Mouse (Mus musculus): ENCODE measurements around the gene Nfkbib. TPM values are rescaled to one million over a fixed set of nuclear protein-coding genes. Genes with fewer than 3 reads are reported as not detected.

Gene Nfkbib
- total and polyA plus RNA-seq, 3 experiments: 30.5 to 101 (median 59.3) TPM

- TF ChIP-seq CTCF (conservative IDR thresholded peaks at IDR 0.05 in 1 of 2, IDR thresholded peaks at IDR 0.05 in 1 of 2; ENCODE audit: low read depth in 2 of 2, low read length in 2 of 2) (peak in 1 of 2 experiments; percentile 87; a peak in 2 of 4 replicates), MXI1 (IDR thresholded peaks at IDR 0.05; ENCODE audit: low read depth, low read length) (peak; percentile 17), RAD21 (IDR thresholded peaks at IDR 0.05; ENCODE audit: low read depth, low read length) (peak; percentile 23), POLR2AphosphoS2 (IDR thresholded peaks at IDR 0.05; ENCODE audit: low read depth, low read length) (peak; percentile 78; the same call in 1 of the 2 replicates), USF2 (conservative IDR thresholded peaks at IDR 0.05; ENCODE audit: low read depth, low read length) (no peak), ZNF384 (IDR thresholded peaks at IDR 0.05; ENCODE audit: low read depth, low read length) (no peak), SIN3A (IDR thresholded peaks at IDR 0.05; ENCODE audit: low read length) (no peak; the same call in none of the 2 replicates), ZC3H11A (IDR thresholded peaks at IDR 0.05; ENCODE audit: low read depth, low read length) (no peak)
Observed at GRCm38 (mm10) chr7:28741709-28742438, 25.4 kb downstream of the Nfkbib start, which contains the start of the genes Mrps12 and Sars2 (continued).

DNA sequence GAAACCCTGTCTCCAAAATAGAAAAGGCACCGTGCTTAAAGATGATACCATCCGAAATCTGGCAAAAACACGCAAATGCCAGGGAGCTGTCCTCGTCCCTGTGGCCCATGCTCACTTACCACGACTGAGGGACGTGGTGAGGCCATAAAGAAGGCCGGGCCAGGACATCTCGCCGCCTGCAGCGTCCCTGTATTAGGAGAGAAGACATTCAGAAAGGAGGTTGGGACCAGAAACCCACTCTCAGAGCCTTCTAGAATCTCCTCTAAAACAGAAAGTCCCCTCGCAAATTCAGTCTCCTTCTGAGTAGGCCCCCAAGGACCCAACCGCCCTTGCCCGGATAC is 26.0 kb downstream of the Nfkbib start:
- H3K36me3 ChIP-seq (replicated peaks in 1 of 2; ENCODE audit: control insufficient read depth in 1 of 2, insufficient read depth in 1 of 2, low read length in 1 of 2): peaks cover 23 to 55% of the 10 kb centered on the region in 2 experiments
- peak overlapping the region; percentile 84 to 97 (median 86) for H3K4me3 ChIP-seq (replicated peaks in 1 of 3; ENCODE audit: low read depth in 2 of 3, low read length in 2 of 3, poor library complexity in 1 of 3)
- peak overlapping the region; percentile 95 for H3K9ac ChIP-seq (ENCODE audit: insufficient read depth, low read depth)
- 0 out of 2 replicates have a peak overlapping the region, but pooled peaks have one; percentile 26 for H3K27ac ChIP-seq (ENCODE audit: insufficient read depth, low read depth)
- no peaks in the 10 kb centered on the region; the same call in none of the 2 replicates for H3K79me2 ChIP-seq (replicated peaks; ENCODE audit: control insufficient read depth, extremely low read depth, insufficient read depth, poor library complexity, severe bottlenecking)
- peaks cover 2% of the 10 kb centered on the region for H3K9me3 ChIP-seq (replicated peaks; ENCODE audit: low read length)
- in situ Hi-C loops (cut with MboI; ENCODE audit: low pct_ligation_motif_present, low pct_unique_long_range_greater_than_20kb, low sequenced_read_pairs): no loop called here
- H3K27me3 ChIP-seq (replicated peaks): no peaks in the 10 kb centered on the region
- peak overlapping the region; percentile 53 for H3K4me2 ChIP-seq (ENCODE audit: insufficient read depth, low read depth, poor library complexity, severe bottlenecking)
- no peak for DNase-seq (ENCODE audit: extremely low read depth)
- dilution Hi-C loops (cut with MboI; ENCODE audit: extremely low pct_ligation_motif_present, extremely low pct_unique_long_range_greater_than_20kb, low sequenced_read_pairs): no loop called here
- TF ChIP-seq ZMIZ1 (IDR thresholded peaks at IDR 0.05; ENCODE audit: low read depth, low read length): no peak
- TF ChIP-seq ELF1 (IDR thresholded peaks at IDR 0.05; ENCODE audit: low read depth, low read length): no peak
- TF ChIP-seq CTCF (conservative IDR thresholded peaks at IDR 0.05 in 1 of 2, IDR thresholded peaks at IDR 0.05 in 1 of 2; ENCODE audit: low read depth in 2 of 2, low read length in 2 of 2): no peak
- TF ChIP-seq ZC3H11A (IDR thresholded peaks at IDR 0.05; ENCODE audit: low read depth, low read length): no peak
- no peak for TF ChIP-seq ZNF384 (IDR thresholded peaks at IDR 0.05; ENCODE audit: low read depth, low read length)
- peak; percentile 57; the same call in 1 of the 2 replicates for TF ChIP-seq MXI1 (IDR thresholded peaks at IDR 0.05; ENCODE audit: low read depth, low read length)
- TF ChIP-seq SIN3A (IDR thresholded peaks at IDR 0.05; ENCODE audit: low read length): peak; percentile 77; the same call in 1 of the 2 replicates
- TF ChIP-seq POLR2AphosphoS2 (IDR thresholded peaks at IDR 0.05; ENCODE audit: low read depth, low read length): no peak
- peaks cover 0 to 23% of the 10 kb centered on the region in 2 experiments; a peak in 2 of 4 replicates for H3K4me1 ChIP-seq (ENCODE audit: control insufficient read depth in 1 of 2, insufficient read depth in 2 of 2)

GRCm38 (mm10) chr7:28740949-28741348 is 26.4 kb downstream of the Nfkbib start:
- no peaks in the 10 kb centered on the region for H3K27me3 ChIP-seq (replicated peaks)
- dilution Hi-C loops (cut with MboI; ENCODE audit: extremely low pct_ligation_motif_present, extremely low pct_unique_long_range_greater_than_20kb, low sequenced_read_pairs): no loop called here

More at GRCm38 (mm10) chr7:28740949-28741348, 26.4 kb downstream of the Nfkbib start:
- Histone ChIP-seq H3K4me1 (ENCODE audit: control insufficient read depth in 1 of 2, insufficient read depth in 2 of 2) (peaks cover 0 to 23% of the 10 kb centered on the region in 2 experiments; a peak in 2 of 4 replicates), H3K27ac (ENCODE audit: insufficient read depth, low read depth) (0 out of 2 replicates have a peak overlapping the region, but pooled peaks have one; percentile 26), H3K36me3 (replicated peaks in 1 of 2; ENCODE audit: control insufficient read depth in 1 of 2, insufficient read depth in 1 of 2, low read length in 1 of 2) (peaks cover 19 to 51% of the 10 kb centered on the region in 2 experiments), H3K9me3 (replicated peaks; ENCODE audit: low read length) (peaks cover 2% of the 10 kb centered on the region), H3K4me2 (ENCODE audit: insufficient read depth, low read depth, poor library complexity, severe bottlenecking) (peak overlapping the region; percentile 53), H3K9ac (ENCODE audit: insufficient read depth, low read depth) (peak overlapping the region; percentile 95), H3K79me2 (replicated peaks; ENCODE audit: control insufficient read depth, extremely low read depth, insufficient read depth, poor library complexity, severe bottlenecking) (no peaks in the 10 kb centered on the region; the same call in none of the 2 replicates), H3K4me3 (replicated peaks in 1 of 3; ENCODE audit: low read depth in 2 of 3, low read length in 2 of 3, poor library complexity in 1 of 3) (peak overlapping the region; percentile 84 to 97 (median 86))
- TF ChIP-seq PAX5 (IDR thresholded peaks at IDR 0.05; ENCODE audit: low read length): no peak
- peak; percentile 12 for TF ChIP-seq RAD21 (IDR thresholded peaks at IDR 0.05; ENCODE audit: low read depth, low read length)
- in situ Hi-C loops (cut with MboI; ENCODE audit: low pct_ligation_motif_present, low pct_unique_long_range_greater_than_20kb, low sequenced_read_pairs): no loop called here
- peak; percentile 29 for DNase-seq (ENCODE audit: extremely low read depth)
